Mouse (Mus musculus): ENCODE results near the gene Igfals.
A peak's percentile ranks its signal among the peaks of the same experiment; 100 is the strongest.

Gene Igfals

DNA sequence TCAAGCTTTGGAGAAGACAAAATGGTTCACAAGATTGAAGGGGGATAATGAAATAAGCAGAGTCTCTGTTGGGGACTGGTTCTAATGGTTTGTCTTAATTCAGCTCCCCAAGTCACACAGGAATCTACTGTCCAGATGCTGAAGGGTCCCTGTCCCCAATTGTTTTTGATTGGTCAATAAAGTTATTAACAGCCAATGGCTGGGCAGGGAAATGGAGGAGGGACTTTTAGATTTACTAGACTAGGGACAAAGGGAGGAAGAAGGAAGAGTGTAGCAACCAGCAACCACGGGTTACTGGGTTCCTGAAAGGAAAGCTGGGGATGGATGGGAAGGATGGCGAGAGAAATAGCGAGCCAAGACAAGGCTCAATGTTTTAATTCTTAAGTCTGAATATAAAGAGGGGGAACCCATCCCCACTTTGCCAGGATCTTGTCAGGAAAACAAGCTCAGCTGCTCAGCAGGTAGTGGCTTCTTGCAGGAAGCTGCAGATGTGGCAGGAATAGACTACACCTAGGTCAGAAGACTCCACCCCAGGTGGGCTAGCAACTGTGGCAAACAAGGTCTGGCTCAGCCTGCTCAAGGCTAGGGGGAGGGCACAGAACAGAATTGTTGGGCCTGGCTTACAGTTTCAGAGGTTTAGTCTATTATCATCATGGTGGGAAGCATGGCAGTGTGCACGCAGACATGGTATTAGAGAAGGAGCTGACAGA lies 8.1 kb downstream of the Igfals start:
- no peak for DNase-seq

DNA sequence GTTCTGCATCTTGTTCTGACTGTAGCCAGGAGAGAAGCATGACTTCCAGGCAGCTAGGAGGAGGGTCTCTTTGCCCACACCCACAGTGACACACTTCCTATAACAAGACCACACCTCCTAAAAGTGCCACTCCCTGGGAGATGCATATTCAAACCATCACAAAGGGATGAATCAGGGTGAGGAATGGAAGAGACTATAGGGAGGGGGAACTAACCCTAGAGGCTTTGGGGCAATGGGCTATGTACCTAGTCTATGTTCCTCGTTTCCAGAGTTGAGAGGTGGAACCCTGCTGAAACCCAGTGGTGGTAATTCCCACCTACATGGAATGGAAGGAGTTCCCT lies 8.6 kb downstream of the Igfals start:
- DNase-seq = no peak

DNA sequence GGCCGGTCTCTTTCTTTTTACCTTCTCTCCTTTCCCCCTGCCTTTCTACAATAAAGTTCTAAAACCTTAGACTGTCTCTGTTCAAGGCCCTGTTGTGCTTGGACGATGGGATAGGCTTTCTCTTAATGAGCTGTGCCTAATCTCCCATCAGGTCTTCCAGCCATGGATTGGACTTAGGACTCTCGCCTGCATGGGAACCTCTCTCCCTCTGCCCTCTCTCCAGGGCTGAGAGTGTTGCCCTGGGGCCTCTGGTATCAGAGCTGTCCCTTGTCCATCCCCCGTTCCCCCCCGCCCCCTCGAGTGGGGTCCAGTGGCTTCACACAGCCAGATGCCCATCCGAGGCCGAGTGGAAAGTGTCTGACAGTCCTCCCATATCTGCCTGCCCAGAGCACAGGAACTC lies 9.2 kb downstream of the Igfals start:
- DNase-seq = no peak

DNA sequence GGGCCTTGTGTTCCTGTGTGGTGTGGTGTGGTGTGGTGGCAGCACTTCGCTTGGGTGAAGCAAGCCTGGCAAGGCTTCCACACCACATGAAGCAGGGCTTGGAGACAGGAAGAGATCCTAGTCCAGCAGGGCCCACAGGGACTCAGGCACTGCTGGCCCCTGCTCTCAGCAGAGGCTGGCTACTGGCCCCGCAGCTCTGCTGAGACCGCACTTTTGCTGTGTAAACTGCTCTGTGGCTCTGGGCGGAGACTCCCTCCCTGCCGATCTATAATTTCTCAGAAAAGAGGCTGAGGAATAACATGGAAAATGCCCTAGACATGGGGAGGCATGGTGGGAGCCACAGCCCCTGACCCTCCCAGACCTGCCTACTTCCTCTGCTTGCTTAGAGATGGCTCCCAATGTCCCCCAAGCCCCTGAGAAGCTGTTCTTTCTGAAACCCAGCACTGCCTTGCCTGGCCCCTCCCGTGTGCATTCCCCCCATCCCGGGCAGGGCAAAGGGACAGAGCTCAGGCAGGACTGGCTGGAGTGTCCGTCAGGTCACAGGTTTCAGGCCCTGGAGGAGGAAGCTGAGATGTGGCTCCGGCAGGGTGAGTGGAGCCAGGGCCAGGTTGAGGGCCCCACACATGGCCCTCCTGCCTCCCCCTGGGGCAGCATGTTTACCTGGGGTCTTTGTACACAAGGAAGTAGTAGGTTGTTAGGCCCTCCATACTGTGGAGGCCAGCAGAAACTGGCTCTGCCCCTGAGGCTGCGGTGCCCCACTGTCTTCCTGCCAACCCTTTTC lies 11.7 kb downstream of the Igfals start:
- DNase-seq = no peak

DNA sequence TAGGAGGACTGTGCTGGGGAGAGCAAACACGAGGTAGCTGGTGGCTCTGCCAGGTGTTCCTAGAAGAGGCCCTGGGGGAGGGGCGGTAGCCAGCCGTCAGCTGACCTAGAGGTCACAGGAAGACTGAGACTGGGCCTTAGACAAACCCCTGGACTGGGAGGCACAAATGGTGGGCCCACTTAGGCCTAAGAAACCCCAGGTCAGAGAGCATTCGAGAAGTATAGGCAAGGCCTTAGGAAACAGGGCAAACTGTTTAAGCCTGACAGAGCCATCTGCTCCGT lies 12.3 kb downstream of the Igfals start:
- DNase-seq = no peak

DNA sequence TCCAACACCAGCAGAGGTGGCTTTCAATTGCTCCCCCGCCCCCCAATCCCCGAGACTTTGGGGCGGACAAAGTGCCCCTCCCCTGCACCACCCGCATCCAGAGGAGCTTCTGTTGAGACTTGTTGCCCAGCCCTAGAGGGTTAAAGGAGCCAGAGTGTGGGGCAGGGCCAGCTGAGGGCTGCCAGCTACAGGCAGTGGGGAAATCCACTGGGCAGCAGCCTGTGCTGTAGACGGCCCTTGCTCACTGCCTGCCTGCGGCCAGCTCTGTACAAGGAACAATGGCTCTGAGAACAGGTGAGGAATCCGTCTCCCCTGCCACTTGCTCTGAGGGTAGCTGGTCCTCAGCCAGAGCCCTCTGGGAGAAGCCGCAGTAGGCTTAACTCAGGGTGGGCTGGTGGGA lies 12.7 kb downstream of the Igfals start:
- no peak for DNase-seq

DNA sequence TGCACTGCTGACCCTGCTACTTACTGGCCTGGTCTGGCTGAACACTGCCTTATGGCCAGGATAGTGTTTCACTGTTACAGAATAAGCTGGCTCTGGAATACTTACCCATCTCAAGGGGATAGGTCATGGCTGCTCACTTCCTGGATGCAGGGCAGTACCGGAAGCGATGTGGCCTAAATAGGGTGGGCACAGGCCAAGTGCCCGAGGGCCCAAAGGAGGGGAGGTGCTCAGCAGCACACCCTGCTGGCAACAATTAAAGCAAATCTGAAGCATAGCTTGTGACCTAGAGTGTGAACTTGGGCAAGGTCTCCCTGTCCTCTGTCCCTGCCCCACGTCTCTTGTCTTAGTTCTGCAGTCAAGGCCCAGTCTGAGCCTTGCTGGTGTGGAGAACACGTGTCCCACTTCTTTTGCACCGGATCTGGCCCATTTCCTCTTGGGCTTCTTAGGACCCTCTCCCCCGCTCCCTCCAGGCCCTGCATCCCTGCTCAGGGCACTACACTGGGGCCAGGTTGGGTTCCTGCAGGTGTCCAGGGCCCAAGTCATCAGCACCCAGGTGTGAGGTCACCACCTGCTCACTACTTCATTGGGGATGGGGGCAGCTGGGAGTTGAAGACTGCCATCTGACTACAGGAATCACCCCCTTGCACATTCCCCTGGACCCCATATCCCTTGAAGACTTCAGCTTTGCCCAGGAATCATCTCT lies 16.1 kb downstream of the Igfals start:
- no peak for DNase-seq

DNA sequence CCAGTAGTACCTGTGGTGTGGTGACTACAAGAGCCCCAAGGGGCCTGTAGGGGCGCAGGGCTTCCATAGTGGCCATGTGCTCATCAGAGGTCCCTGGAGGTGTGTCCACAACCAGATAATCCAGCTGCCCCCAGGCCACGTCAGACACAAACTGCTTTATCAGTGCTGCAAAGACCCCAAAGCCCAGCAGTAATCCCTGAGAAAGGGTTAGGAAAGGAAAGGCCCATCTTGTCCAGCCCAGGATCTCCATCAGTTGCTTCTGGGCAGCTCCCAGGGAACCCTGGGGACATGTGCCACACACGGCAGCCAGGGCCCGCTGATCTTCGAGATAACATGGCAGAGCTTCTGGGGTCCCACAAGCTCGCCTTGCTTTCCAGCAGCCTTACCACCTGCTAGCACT lies 18.6 kb downstream of the Igfals start:
- no peak for DNase-seq

DNA sequence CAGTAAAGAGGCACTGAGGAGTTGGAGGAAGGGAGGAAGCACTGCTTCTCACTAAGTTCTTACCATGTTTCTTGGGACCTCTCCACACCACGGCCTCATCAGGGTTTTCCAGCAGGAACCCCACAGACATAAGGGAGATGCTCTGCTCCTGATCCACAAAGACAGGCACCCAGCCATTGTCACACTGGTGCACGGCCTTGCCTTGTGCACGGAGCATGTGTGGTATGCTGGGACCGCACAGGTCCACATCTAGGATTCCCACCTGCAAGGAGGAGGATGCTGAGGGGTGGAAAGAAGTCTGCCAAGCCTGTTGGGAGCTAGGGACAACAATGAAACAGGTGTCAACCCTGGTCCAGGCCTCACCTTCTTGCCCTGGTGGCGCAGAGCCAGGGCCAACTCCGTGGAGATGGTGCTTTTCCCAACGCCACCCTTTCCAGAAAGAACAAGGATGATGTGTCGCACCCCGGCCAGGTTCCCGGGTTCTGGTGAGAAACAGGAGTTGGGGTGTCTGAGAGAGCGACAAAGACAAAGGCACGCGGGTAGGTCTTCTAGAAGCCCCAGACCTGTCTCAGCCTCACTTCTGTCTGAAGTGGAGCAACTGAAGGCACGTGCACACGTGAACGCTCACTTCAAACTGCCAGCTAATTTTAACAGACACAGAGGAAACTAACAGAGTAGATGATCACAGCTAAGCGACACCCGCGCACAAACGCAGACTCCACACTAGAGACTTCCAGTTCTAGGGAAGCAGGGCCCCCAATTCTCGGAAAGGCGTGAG lies 19.7 kb downstream of the Igfals start:
- DNase-seq = no peak

DNA sequence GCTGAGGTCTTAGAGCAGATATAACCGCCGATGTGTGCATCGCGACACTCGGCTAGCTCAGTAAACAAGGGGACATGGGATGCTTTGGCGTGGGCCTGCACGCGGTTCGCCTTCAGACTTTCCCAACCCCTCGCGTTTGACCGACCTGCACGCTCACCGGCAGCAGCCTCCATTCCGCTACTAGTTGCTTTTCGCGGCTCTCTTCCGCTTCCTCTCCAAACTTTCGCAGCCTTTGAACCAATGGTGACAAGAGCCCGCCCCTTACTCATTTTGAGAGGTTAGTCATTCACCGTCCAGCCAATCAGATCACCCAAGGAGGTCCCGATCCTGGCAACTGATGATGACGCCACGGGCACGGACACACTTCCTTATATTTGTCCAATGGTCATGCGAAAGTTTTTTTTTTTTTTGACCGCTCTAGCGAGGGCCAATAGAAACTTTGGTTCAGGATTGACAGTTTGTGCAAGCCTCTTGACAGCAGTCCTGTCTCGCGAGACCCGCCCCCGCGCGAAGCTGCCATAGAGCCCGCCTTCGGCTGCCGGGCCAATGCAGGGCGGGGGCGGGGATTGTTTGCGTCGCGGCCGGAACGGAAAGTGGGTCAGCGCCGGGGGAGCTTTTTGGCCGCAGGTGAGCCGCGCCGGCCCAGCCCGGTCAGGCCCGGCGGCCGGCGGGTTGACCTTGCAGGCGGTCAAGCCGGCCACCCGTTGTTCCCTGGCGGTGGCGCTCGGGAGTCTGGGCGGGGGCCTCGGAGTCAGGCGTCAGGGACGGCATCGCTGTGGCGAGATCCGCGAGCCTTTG lies 20.5 kb downstream of the Igfals start, which contains the start of the genes Nubp2 and Spsb3:
Gene Nubp2 (minus strand): TSS at position 216 of the 798 bp plus-strand sequence.
Gene Spsb3 (plus strand): TSS at position 510 of the 798 bp plus-strand sequence.
- peak; percentile 99 for DNase-seq

DNA sequence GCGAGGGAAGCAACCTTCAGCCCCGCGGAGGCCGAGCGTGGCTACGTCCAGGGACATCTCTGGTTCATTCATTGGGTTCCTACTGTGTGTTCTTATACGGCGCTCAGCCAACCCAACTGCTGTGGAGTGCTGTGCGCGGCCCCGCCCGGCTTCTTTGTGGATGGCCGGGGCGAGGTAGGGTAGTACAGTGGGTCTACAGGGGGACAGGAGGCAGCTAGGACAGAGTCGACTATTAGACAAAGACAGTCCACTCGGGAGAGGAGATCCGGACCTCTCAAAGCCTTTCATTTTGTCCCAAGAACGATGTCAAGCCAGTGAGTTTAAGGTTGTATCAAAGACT lies 21.1 kb downstream of the Igfals start:
- DNase-seq = no peak

DNA sequence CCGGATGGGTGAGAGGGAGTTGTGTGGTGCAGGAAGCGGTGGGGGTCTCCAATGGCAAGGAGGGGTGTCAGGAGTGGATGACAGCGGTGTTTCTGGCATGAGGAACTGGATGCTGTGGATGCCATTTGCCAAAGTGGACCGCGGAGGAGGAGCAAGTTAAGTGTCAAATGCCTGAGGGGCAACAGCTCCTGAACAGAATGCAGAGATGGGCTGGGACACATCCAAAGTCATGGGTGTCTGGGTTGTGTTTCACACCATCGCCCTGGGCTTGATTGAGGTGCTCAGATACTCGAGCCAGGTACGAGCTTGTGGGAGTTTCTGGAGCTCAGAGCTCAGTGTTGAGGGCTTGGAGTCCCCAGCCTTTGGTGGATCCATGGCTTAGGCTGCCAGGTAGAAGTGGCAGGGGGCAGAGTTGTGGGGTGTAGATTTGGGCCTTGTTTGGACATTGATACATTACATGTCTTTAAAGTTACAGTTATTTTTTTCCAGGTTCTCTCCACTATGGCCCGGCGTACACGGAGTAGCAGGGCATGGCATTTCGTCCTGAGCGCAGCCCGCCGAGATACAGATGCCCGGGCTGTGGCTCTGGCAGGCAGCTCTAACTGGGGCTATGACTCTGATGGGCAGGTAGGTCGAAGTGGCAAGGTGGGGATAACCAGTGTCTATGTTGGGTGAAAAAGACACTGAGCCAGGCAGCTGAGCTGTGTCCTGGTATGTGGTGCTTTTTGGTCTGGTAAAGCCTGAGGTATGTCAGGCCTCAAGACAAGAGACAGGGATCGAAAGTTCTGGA lies 21.7 kb downstream of the Igfals start:
- DNase-seq = no peak

DNA sequence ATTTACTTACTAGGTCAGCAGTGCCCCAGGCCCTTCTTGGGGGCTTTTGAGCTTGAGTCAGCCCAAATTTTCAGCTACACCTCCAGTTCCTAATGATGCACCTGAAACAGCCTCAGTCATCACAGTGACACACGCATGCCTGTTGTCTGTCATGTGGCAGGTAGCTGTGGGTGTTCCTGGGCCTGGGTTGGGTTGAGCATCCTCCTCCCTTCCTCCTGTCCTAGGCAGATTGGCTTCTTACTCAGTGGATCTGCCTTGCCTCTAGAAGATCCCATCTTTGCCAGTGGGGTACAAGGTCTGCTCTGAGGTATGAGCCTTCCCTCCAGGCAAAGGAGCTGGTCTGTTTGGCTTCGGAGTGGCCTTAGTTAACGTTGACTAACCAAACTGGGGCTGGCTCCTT lies 23.1 kb downstream of the Igfals start:
- no peak for DNase-seq

DNA sequence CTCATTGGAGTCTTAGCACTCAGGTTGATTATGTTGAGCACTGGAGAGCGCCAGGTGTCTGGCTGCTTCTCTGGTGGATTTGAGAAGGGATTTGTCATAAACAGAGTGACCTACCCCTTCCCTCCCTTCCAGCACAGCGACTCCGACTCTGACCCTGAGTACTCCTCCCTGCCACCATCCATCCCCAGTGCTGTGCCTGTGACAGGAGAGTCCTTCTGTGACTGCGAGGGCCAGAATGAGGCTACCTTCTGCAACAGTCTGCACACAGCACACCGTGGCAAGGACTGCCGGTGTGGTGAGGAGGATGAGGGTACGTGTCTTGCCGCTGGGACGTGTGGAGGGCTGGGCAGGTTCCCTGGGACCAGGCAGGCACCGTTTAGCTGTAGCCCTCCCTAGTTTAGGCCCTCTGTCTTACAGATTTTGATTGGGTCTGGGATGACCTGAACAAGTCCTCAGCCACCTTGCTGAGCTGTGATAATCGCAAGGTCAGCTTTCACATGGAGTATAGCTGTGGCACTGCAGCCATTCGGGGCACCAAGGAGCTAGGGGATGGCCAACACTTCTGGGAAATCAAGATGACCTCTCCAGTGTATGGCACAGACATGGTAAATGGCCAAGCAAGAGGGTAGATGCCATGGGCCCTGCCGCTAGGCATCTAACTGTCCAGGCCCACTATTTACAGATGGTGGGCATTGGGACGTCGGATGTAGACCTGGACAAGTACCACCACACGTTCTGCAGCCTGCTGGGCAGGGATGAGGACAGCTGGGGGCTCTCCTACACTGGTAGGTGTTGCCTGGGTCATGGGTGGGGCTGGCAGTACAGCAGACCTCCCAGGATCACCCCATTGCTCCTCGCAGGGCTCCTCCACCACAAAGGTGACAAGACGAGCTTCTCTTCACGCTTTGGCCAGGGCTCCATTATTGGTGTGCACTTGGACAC lies 24.6 kb downstream of the Igfals start:
- DNase-seq = no peak

DNA sequence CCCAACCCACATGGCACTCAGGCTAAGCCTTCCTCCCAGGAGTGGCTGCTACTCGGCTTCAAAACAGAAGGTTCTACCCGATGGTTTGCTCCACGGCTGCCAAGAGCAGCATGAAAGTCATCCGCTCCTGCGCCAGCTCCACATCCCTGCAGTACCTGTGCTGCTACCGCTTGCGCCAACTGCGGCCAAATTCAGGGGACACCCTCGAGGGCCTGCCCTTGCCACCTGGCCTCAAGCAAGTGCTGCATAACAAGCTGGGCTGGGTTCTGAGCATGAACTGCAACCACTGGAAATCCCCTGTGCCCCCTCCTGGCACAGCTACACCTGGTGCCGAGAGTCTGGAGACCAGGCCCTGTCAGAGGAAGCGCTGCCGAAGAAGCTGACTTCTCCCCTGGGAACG lies 25.5 kb downstream of the Igfals start:
- no peak for DNase-seq

DNA sequence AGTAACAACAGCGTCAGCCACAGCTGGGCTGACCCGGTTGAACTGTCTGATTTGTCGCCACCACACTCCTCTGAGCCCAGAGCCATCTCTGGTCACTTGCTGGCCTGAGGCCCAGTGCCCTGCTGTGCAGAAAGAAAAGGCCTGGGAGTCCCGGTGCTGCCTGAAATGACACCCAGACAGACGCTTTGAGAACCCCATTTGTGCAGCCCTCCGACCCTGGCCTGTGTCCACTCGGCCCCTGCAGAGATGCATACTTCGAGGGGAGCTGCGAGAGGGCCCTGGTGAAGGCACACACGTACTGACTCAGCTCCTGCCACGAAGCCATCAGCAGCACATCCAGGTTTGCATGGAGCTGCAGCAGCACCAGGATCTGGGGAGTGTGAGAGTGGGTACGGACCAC lies 27.0 kb downstream of the Igfals start:
- no peak for DNase-seq

DNA sequence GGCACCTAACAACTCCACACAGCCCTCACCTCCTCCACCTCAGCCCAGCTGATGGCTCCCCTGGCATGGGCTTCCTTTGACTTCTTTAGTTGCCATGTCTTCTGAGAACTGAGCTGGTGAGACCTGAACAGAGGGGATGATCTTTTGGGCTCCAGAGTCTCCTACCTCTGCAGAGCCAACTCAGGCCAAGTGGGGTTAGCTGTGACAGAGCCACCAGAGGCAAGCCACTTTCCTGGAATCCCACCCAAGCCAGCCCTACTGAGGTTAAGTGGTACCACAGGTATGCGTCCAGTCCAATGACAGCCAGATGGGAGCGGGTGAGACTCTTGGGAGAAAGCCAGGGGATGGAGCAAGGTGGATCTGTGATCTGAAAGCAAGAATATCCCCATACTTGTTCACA lies 27.5 kb downstream of the Igfals start:
- DNase-seq = no peak

DNA sequence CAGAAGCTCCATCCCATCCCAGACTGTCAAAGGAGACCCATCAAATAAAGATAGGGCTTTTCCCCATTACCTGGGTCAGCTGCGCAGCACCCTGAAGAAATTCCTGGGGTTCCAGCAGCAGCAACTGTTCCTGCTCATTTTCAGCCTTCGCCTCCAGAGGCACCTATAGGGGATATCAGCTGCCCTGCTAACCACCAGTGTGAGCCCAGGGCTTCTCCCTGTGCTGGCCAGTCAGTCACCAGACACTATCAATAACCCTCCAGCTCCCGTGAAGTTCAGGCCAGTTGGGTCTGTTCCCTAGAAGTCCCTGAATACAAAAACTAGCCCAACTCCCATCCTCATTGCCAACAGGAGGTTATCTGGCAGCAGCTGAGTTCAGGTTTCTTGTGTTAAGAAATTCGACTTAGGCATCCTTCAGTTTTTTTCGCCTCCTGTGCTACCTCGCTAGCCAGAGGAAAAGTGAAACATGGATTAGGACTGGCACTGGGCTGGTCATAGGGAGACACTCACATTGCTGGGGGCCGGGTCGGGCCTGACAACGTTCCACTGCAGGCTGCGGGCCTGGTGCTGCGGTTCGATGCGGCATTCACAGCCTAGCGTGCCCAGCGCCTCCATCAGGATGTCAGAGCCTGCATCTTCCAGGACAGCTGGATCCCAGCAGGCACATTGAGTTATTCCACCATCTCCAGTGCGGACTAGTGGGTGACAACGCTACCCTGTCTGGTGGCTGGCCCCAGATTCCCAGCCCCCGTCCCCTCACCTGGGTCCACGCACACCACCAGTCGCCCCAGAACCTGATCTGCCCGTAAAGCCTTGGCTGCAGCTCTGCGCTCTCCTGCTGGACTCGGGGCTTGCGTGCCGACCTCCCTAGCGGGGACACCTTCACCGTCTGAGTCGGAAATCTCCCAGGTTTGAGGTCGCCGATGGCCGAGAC lies 28.5 kb downstream of the Igfals start:
- no peak for DNase-seq

DNA sequence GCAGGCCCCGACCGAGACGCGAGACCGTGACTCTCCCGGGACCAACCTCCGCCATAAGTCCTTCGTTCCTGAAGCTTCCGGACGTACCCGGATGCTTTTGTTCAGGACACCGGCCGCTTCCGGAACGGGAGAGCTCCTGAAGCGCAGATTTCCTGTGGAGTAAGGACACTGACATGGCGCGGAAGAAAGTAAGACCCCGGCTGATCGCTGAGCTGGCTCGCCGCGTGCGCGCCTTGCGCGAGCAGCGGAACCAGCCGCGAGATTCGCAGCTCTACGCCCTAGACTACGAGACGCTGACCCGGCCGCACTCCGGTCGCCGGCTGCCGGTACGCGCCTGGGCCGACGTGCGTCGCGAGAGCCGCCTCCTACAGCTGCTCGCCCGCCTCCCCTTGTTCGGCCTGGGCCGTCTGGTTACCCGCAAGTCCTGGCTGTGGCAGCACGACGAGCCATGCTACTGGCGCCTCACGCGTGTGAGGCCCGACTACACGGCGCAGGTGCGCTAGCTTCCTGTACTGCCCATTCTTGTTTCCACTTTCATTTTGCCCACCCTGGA lies 29.3 kb downstream of the Igfals start, which contains the start of the genes Eme2 and Mrps34:
Gene Eme2 (minus strand): TSS at position 93 of the 553 bp plus-strand sequence.
Gene Mrps34 (plus strand): TSS at position 122 of the 553 bp plus-strand sequence.
- peak; percentile 82 for DNase-seq
